Mouse (Mus musculus): ENCODE data around the gene Xpo6.

- TF ChIP-seq CTCF (IDR thresholded peaks at IDR 0.05; ENCODE audit: low read depth) (no peak), EP300 (IDR thresholded peaks at IDR 0.05; ENCODE audit: low read depth) (no peak)
Observed at GRCm38 (mm10) chr7:126249986-126250385, 49.7 kb upstream of the Xpo6 start.
